Mouse (Mus musculus) intestine, embryonic 15.5 days (tissue): ENCODE measurements around the gene Txnrd3. TPM values are rescaled to one million over a fixed set of nuclear protein-coding genes. Genes with fewer than 3 reads are reported as not detected.

ENCODE experiments used
- ATAC-seq: fragments of 200-750 bp; cut with Nextera tagmentation; 2 replicates; pipeline ENCODE4 v1.8.0; 2017; ENCODE audit warnings: moderate TSS enrichment, moderate library complexity
- H3K27ac ChIP-seq: fragments of 300-500 bp; sonication (generic); 2 replicates; pipeline ENCODE4 v1.5.1; 2015; ENCODE audit warnings: mild to moderate bottlenecking, inconsistent platforms
- H3K27me3 ChIP-seq: fragments of 300-500 bp; sonication (generic); replicated peaks from 2 replicates; pipeline ENCODE4 v1.6.1; 2015; ENCODE audit warnings: inconsistent platforms
- H3K36me3 ChIP-seq: fragments of 300-500 bp; sonication (generic); 2 replicates; pipeline ENCODE4 v1.6.1; 2015; ENCODE audit warnings: inconsistent platforms
- H3K4me1 ChIP-seq: fragments of 300-500 bp; sonication (generic); replicated peaks from 2 replicates; pipeline ENCODE4 v1.6.1; 2015; ENCODE audit warnings: inconsistent platforms
- H3K4me2 ChIP-seq: fragments of 300-500 bp; sonication (generic); replicated peaks from 2 replicates; pipeline ENCODE4 v1.6.1; 2015; ENCODE audit warnings: mild to moderate bottlenecking, inconsistent platforms
- H3K4me3 ChIP-seq: fragments of 300-500 bp; sonication (generic); replicated peaks from 2 replicates; pipeline ENCODE4 v1.5.1; 2015; ENCODE audit warnings: inconsistent platforms
- H3K9ac ChIP-seq: fragments of 300-500 bp; sonication (generic); 2 replicates; pipeline ENCODE4 v1.6.1; 2015; ENCODE audit warnings: inconsistent platforms
- H3K9me3 ChIP-seq: fragments of 300-500 bp; sonication (generic); 2 replicates; pipeline ENCODE4 v1.6.1; 2016; ENCODE audit warnings: inconsistent platforms
- WGBS: fragments of 180-500 bp; shearing (Covaris S2); methylation state at CpG from one replicate; pipeline ENCODE4 v1.1.7; 2015; 5-methylcytosine and 5-hydroxymethylcytosine counted together
- polyA plus RNA-seq: library from polyadenylated mRNA; unstranded; fragments of >200 nt; fragmentation: Nextera tagmentation; extraction: Ambion mirVana; gene quantifications from 2 replicates; pipeline ENCODE4 v1.2.1, GENCODE M21; 2015

Txnrd3 gene
- polyA plus RNA-seq, 1 experiment from 2014 or later, result 8.8 TPM

GRCm38 (mm10) chr6:89659692-89660423 is 16.1 kb downstream of the Txnrd3 start:
- no peak overlapping the region for H3K9ac ChIP-seq
- no peak overlapping the region for H3K27ac ChIP-seq
- H3K27me3 ChIP-seq, result no peaks in the 10 kb centered on the region
- 35% methylated on average over 7 of the region's 7 CpGs for WGBS
- H3K36me3 ChIP-seq, result no peaks in the 10 kb centered on the region
- no peaks in the 10 kb centered on the region for H3K4me1 ChIP-seq
- H3K4me3 ChIP-seq, result no peak overlapping the region
- no peaks in the 10 kb centered on the region for H3K9me3 ChIP-seq
- no peak for ATAC-seq
- no peak overlapping the region for H3K4me2 ChIP-seq

GRCm38 (mm10) chr6:89660490-89660889 is 16.7 kb downstream of the Txnrd3 start:
- Histone ChIP-seq H3K4me2 (no peak overlapping the region), H3K27ac (no peak overlapping the region), H3K9me3 (no peaks in the 10 kb centered on the region), H3K4me1 (no peaks in the 10 kb centered on the region), H3K36me3 (no peaks in the 10 kb centered on the region), H3K9ac (no peak overlapping the region), H3K27me3 (no peaks in the 10 kb centered on the region), H3K4me3 (no peak overlapping the region)
- WGBS, result 58% methylated on average over 1 of the region's 1 CpGs
- ATAC-seq, result no peak

- H3K4me2 ChIP-seq, result no peak overlapping the region
- H3K27ac ChIP-seq, result no peak overlapping the region
- no peak overlapping the region for H3K9ac ChIP-seq
- no peaks in the 10 kb centered on the region for H3K9me3 ChIP-seq
- no peaks in the 10 kb centered on the region for H3K36me3 ChIP-seq
- WGBS, result 86% methylated on average over 3 of the region's 3 CpGs
- no peaks in the 10 kb centered on the region for H3K27me3 ChIP-seq
- H3K4me3 ChIP-seq, result no peak overlapping the region
- no peaks in the 10 kb centered on the region for H3K4me1 ChIP-seq
- ATAC-seq, result no peak
These were observed 18.7 kb downstream of the Txnrd3 start for GRCm38 (mm10) chr6:89662521-89662920.

GRCm38 (mm10) chr6:89665155-89665554 is 21.4 kb downstream of the Txnrd3 start:
- no peak for ATAC-seq
- no peaks in the 10 kb centered on the region for H3K27me3 ChIP-seq
- WGBS, result 67% methylated on average over 8 of the region's 8 CpGs
- no peak overlapping the region for H3K27ac ChIP-seq
- H3K4me2 ChIP-seq, result no peak overlapping the region
- H3K9ac ChIP-seq, result no peak overlapping the region
- H3K9me3 ChIP-seq, result no peaks in the 10 kb centered on the region
- no peak overlapping the region for H3K4me3 ChIP-seq
- H3K4me1 ChIP-seq, result no peaks in the 10 kb centered on the region
- no peaks in the 10 kb centered on the region for H3K36me3 ChIP-seq

- Histone ChIP-seq H3K4me3 (no peak overlapping the region), H3K27me3 (no peaks in the 10 kb centered on the region), H3K27ac (no peak overlapping the region), H3K4me1 (no peaks in the 10 kb centered on the region), H3K9me3 (no peaks in the 10 kb centered on the region), H3K4me2 (no peak overlapping the region), H3K36me3 (no peaks in the 10 kb centered on the region), H3K9ac (no peak overlapping the region)
- 83% methylated on average over 7 of the region's 7 CpGs for WGBS
- ATAC-seq, result no peak
These were observed 21.9 kb downstream of the Txnrd3 start for GRCm38 (mm10) chr6:89665667-89666066.

- Histone ChIP-seq H3K27me3 (no peaks in the 10 kb centered on the region), H3K9me3 (no peaks in the 10 kb centered on the region), H3K4me3 (no peak overlapping the region), H3K27ac (no peak overlapping the region), H3K4me2 (no peak overlapping the region), H3K4me1 (no peaks in the 10 kb centered on the region), H3K9ac (no peak overlapping the region), H3K36me3 (no peaks in the 10 kb centered on the region)
- ATAC-seq, result no peak
- 85% methylated on average over 3 of the region's 3 CpGs for whole genome bisulfite sequencing
These were observed 23.2 kb downstream of the Txnrd3 start for GRCm38 (mm10) chr6:89666976-89667375.

- Histone ChIP-seq H3K27me3 (no peaks in the 10 kb centered on the region), H3K9me3 (no peaks in the 10 kb centered on the region), H3K4me2 (no peak overlapping the region), H3K27ac (no peak overlapping the region), H3K4me1 (no peaks in the 10 kb centered on the region), H3K36me3 (no peaks in the 10 kb centered on the region), H3K9ac (no peak overlapping the region), H3K4me3 (no peak overlapping the region)
- WGBS, result 74% methylated on average over 6 of the region's 6 CpGs
- no peak for ATAC-seq
These were observed 25.8 kb downstream of the Txnrd3 start for GRCm38 (mm10) chr6:89669556-89669955.

GRCm38 (mm10) chr6:89671431-89671830 is 27.6 kb downstream of the Txnrd3 start:
- Histone ChIP-seq H3K36me3 (no peaks in the 10 kb centered on the region), H3K4me2 (no peak overlapping the region), H3K27me3 (no peaks in the 10 kb centered on the region), H3K4me1 (no peaks in the 10 kb centered on the region), H3K9me3 (no peaks in the 10 kb centered on the region), H3K9ac (no peak overlapping the region), H3K4me3 (no peak overlapping the region), H3K27ac (no peak overlapping the region)
- no peak for ATAC-seq
- 76% methylated on average over 6 of the region's 6 CpGs for WGBS

- Histone ChIP-seq H3K9me3 (no peaks in the 10 kb centered on the region), H3K27me3 (no peaks in the 10 kb centered on the region), H3K4me1 (no peaks in the 10 kb centered on the region), H3K9ac (no peak overlapping the region), H3K4me3 (no peak overlapping the region), H3K36me3 (no peaks in the 10 kb centered on the region), H3K4me2 (no peak overlapping the region), H3K27ac (no peak overlapping the region)
- ATAC-seq, result no peak
- WGBS, result 83% methylated on average over 7 of the region's 7 CpGs
These were observed 28.9 kb downstream of the Txnrd3 start for GRCm38 (mm10) chr6:89672641-89673040.

GRCm38 (mm10) chr6:89673135-89673780 is 29.5 kb downstream of the Txnrd3 start:
- H3K4me3 ChIP-seq, result no peak overlapping the region
- no peaks in the 10 kb centered on the region for H3K4me1 ChIP-seq
- 84% methylated on average over 11 of the region's 11 CpGs for WGBS
- no peaks in the 10 kb centered on the region for H3K9me3 ChIP-seq
- no peaks in the 10 kb centered on the region for H3K36me3 ChIP-seq
- H3K27ac ChIP-seq, result no peak overlapping the region
- no peaks in the 10 kb centered on the region for H3K27me3 ChIP-seq
- H3K9ac ChIP-seq, result no peak overlapping the region
- ATAC-seq, result no peak
- no peak overlapping the region for H3K4me2 ChIP-seq

- ATAC-seq, result no peak
- Histone ChIP-seq H3K9ac (no peak overlapping the region), H3K9me3 (no peaks in the 10 kb centered on the region), H3K27ac (no peak overlapping the region), H3K4me3 (no peak overlapping the region), H3K27me3 (no peaks in the 10 kb centered on the region), H3K36me3 (no peaks in the 10 kb centered on the region), H3K4me2 (no peak overlapping the region), H3K4me1 (0 out of 2 replicates have a peak, but pooled peaks cover 2% of the 10 kb centered on the region)
- WGBS, result 77% methylated on average over 4 of the region's 4 CpGs
These were observed 34.7 kb downstream of the Txnrd3 start for GRCm38 (mm10) chr6:89678522-89678921.

GRCm38 (mm10) chr6:89679291-89679835 is 35.6 kb downstream of the Txnrd3 start:
- no peak overlapping the region for H3K4me3 ChIP-seq
- H3K27me3 ChIP-seq, result no peaks in the 10 kb centered on the region
- H3K27ac ChIP-seq, result no peak overlapping the region
- ATAC-seq, result peak; percentile 71
- no peaks in the 10 kb centered on the region for H3K9me3 ChIP-seq
- H3K36me3 ChIP-seq, result no peaks in the 10 kb centered on the region
- H3K9ac ChIP-seq, result no peak overlapping the region
- 17% methylated on average over 10 of the region's 10 CpGs for WGBS
- H3K4me1 ChIP-seq, result 0 out of 2 replicates have a peak, but pooled peaks cover 2% of the 10 kb centered on the region
- no peak overlapping the region for H3K4me2 ChIP-seq
